In the genomic region with DNA sequence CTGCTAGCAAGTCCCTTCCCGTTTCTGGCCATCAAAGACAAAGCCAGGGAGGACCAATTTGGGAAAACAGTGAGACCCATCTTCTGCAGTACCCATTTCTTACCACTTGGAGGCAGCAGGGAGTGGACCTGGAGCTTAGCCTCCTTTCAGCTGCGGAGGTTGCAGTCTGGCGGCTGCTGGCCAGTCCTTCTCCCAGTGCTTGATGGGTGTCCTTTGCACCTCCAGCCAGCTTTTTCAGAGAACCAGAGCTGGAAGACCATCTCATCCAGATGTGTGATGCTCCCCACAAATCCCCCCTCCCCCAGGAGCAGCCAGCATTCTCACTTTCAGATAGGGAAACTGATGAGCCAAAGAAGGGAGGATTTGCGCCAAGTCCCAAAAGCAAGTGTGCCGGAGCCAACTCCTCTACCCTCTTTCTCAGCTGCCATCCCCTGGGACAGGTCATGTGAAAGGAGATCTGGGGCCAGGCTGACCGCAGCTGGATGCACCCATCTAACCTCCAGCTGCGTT, we compare ENCODE assay signal across 8 mouse cellular contexts. TPM values are rescaled to one million over a fixed set of nuclear protein-coding genes. Genes with fewer than 3 reads are reported as not detected.
DNase-seq lines count a peak whose midpoint lies in the region.

No protein-coding gene starts in this region.

- H3K27ac ChIP-seq in limb, embryonic 10.5 days = no peak overlapping the region

- H3K9me3 ChIP-seq in limb, embryonic 10.5 days (replicated peaks) = no peaks in the 10 kb centered on the region

- no peak overlapping the region for H3K4me3 ChIP-seq in limb, embryonic 10.5 days

- peak; percentile 52 to 54 for DNase-seq in B cell, adult 2 months
- DNase-seq in NIH3T3 (ENCODE audit: low read depth) = peak; percentile 87
- DNase-seq in cerebellum, postnatal 10 days = peak; percentile 89 to 93
- DNase-seq in gastrocnemius, postnatal 25 days = peak; percentile 82
- DNase-seq in kidney, adult 8-10 months = peak; percentile 54 to 78
- DNase-seq in limb, embryonic 10.5 days (ENCODE audit: low spot score) = peak; percentile 74
- DNase-seq in retina, adult 2 months (ENCODE audit: low read depth, low spot score) = peak; percentile 43
- peak; percentile 62 to 84 for DNase-seq in urinary bladder, postnatal 4 days (ENCODE audit: low spot score in 2 of 2)

- H3K36me3 ChIP-seq in limb, embryonic 10.5 days = no peaks in the 10 kb centered on the region

- 37% methylated on average over 7 of the region's 7 CpGs for WGBS in limb, embryonic 10.5 days

- H3K4me1 ChIP-seq in limb, embryonic 10.5 days = peaks cover 36% of the 10 kb centered on the region

- H3K27me3 ChIP-seq in limb, embryonic 10.5 days (ENCODE audit: low read depth, poor library complexity, severe bottlenecking) = peaks cover 35% of the 10 kb centered on the region

RNA-seq across cellular contexts. Expression of a gene that starts 20.7 kb away (rescaled TPM):
- total RNA-seq in gastrocnemius, postnatal 25 days (2021) = under 1 TPM in 1 of 2 experiments, not detected in 1; 0.67 TPM
- polyA plus RNA-seq in limb, embryonic 10.5 days (2016; fragmentation: Nextera tagmentation; extraction: Ambion mirVana) = 0.35 TPM in 1 of 2 replicates, not detected in the other

RNA-seq across cellular contexts. Expression of a gene that starts 21.1 kb away (rescaled TPM):
- total RNA-seq in gastrocnemius, postnatal 25 days (2021) = 1 to 10 TPM; 6.5 to 9.4 TPM
- polyA plus RNA-seq in limb, embryonic 10.5 days (2016; fragmentation: Nextera tagmentation; extraction: Ambion mirVana) = 2.1 and 5.0 TPM in 2 replicates

RNA-seq across cellular contexts. Expression of a gene that starts 47.5 kb away (rescaled TPM):
- under 1 TPM; 0.21 to 0.41 TPM for total RNA-seq in gastrocnemius, postnatal 25 days (2021)
- polyA plus RNA-seq in limb, embryonic 10.5 days (2016; fragmentation: Nextera tagmentation; extraction: Ambion mirVana) = 0.85 and 1.8 TPM in 2 replicates
